Mouse (Mus musculus) forebrain, embryonic 11.5 days (tissue): ENCODE results near the gene Olfr1222. TPM values are rescaled to one million over a fixed set of nuclear protein-coding genes. Genes with fewer than 3 reads are reported as not detected.

Experiments
- ATAC-seq: fragments of 200-750 bp; cut with Nextera tagmentation; replicated peaks from 2 replicates; pipeline ENCODE4 v1.8.0; 2017; ENCODE audit warnings: moderate TSS enrichment; ENCODE audit not compliant: low FRiP score
- DNase-seq: peaks from one replicate; pipeline ENCODE4 v3.0.0-alpha.2; 2017; ENCODE audit warnings: low spot score
- H3K27ac ChIP-seq: fragments of 300-500 bp; sonication (generic); 2 replicates; pipeline ENCODE4 v1.5.1; 2014; ENCODE audit warnings: low read depth, low read length
- H3K27me3 ChIP-seq: fragments of 300-500 bp; sonication (generic); 2 replicates; pipeline ENCODE4 v1.6.1; 2014; ENCODE audit warnings: mild to moderate bottlenecking, low read length, mixed read lengths; ENCODE audit not compliant: control insufficient read depth, insufficient read depth
- H3K36me3 ChIP-seq: fragments of 300-500 bp; sonication (generic); 2 replicates; pipeline ENCODE4 v1.6.1; 2014; ENCODE audit warnings: mild to moderate bottlenecking, low read length, moderate library complexity, mixed read lengths; ENCODE audit not compliant: control insufficient read depth, insufficient read depth
- H3K4me1 ChIP-seq: fragments of 300-500 bp; sonication (generic); replicated peaks from 2 replicates; pipeline ENCODE4 v1.6.1; 2014; ENCODE audit warnings: low read length, mixed read lengths; ENCODE audit not compliant: control insufficient read depth, insufficient read depth
- H3K4me2 ChIP-seq: fragments of 300-500 bp; sonication (generic); 2 replicates; pipeline ENCODE4 v1.6.1; 2014; ENCODE audit warnings: low read depth, mild to moderate bottlenecking, low read length, moderate library complexity, mixed read lengths; ENCODE audit not compliant: severe bottlenecking
- H3K4me3 ChIP-seq: fragments of 300-500 bp; sonication (generic); 2 replicates; pipeline ENCODE4 v1.5.1; 2014; ENCODE audit warnings: low read depth, low read length
- H3K9ac ChIP-seq: fragments of 300-500 bp; sonication (generic); 2 replicates; pipeline ENCODE4 v1.6.1; 2014; ENCODE audit warnings: low read length
- H3K9me3 ChIP-seq: fragments of 300-500 bp; sonication (generic); 2 replicates; pipeline ENCODE4 v1.6.1; 2016; ENCODE audit warnings: low read length, mixed read lengths; ENCODE audit not compliant: control insufficient read depth
- WGBS: fragments of 180-500 bp; shearing (Covaris S2); extraction: QIAGEN DNeasy Blood & Tissue Kit; methylation state at CpG from one replicate; pipeline ENCODE4 v1.1.7; 2014; 5-methylcytosine and 5-hydroxymethylcytosine counted together
- polyA plus RNA-seq: library from polyadenylated mRNA; unstranded; fragments of >200 nt; fragmentation: Nextera tagmentation; extraction: Ambion mirVana; gene quantifications from 2 replicates; pipeline ENCODE4 v1.2.1, GENCODE M21; 2014

Olfr1222 gene
- polyA plus RNA-seq, 1 experiment from 2014 or later: not detected

GRCm38 (mm10) chr2:89083413-89083812 is 49.4 kb downstream of the Olfr1222 start, which contains the start of gene Olfr1219:
TSS of gene Olfr1219 (minus strand) at chr2:89083513.
- ATAC-seq: no peak
- Histone ChIP-seq H3K27ac (no peak within 1 kb of the TSS), H3K9me3 (no peaks in the 10 kb centered on the region), H3K9ac (no peak within 1 kb of the TSS), H3K4me1 (no peaks in the 10 kb centered on the region), H3K36me3 (no peaks in the 10 kb centered on the region), H3K4me3 (no peak within 1 kb of the TSS), H3K4me2 (no peak within 1 kb of the TSS), H3K27me3 (no peaks in the 10 kb centered on the region)
- WGBS: 66% methylated on average over 1 of the region's 1 CpGs
- no peak for DNase-seq

- H3K27me3 ChIP-seq: no peaks in the 10 kb centered on the region
- no peak for ATAC-seq
- H3K9me3 ChIP-seq: no peaks in the 10 kb centered on the region
- H3K4me2 ChIP-seq: no peak overlapping the region
- H3K36me3 ChIP-seq: no peaks in the 10 kb centered on the region
- H3K27ac ChIP-seq: no peak overlapping the region
- DNase-seq: no peak
- no peak overlapping the region for H3K9ac ChIP-seq
- H3K4me1 ChIP-seq: no peaks in the 10 kb centered on the region
- H3K4me3 ChIP-seq: no peak overlapping the region
Observed at GRCm38 (mm10) chr2:89081487-89081886, 51.4 kb downstream of the Olfr1222 start.

Other genes with a start within 250 kb of the Olfr1222 start
- not detected in 2 replicates for gene Olfr1208, start 230.7 kb downstream of the Olfr1222 start, polyA plus RNA-seq
- not detected in 2 replicates for gene Olfr1209, start 217.9 kb downstream of the Olfr1222 start, polyA plus RNA-seq
- not detected in 2 replicates for gene Olfr1211, start 194.9 kb downstream of the Olfr1222 start, polyA plus RNA-seq
- gene Olfr1212, start 179.1 kb downstream of the Olfr1222 start, polyA plus RNA-seq: not detected in 2 replicates
- gene Gm13762, start 152.8 kb downstream of the Olfr1222 start, polyA plus RNA-seq: not detected in 2 replicates
- not detected in 2 replicates for gene Olfr1214, start 140.4 kb downstream of the Olfr1222 start, polyA plus RNA-seq
- not detected in 2 replicates for gene Olfr1215, start 126.1 kb downstream of the Olfr1222 start, polyA plus RNA-seq
- not detected in 2 replicates for gene Olfr1216, start 114.7 kb downstream of the Olfr1222 start, polyA plus RNA-seq
- gene Olfr1217, start 101.0 kb downstream of the Olfr1222 start, polyA plus RNA-seq: not detected in 2 replicates
- not detected in 2 replicates for gene Olfr1218, start 71.9 kb downstream of the Olfr1222 start, polyA plus RNA-seq
- gene Olfr1219, start 49.5 kb downstream of the Olfr1222 start, polyA plus RNA-seq: not detected in 2 replicates
- not detected in 2 replicates for gene Olfr1220, start 26.2 kb downstream of the Olfr1222 start, polyA plus RNA-seq
- not detected in 2 replicates for gene Olfr1221, start 15.8 kb downstream of the Olfr1222 start, polyA plus RNA-seq
- gene Olfr1223, start 18.5 kb upstream of the Olfr1222 start, polyA plus RNA-seq: not detected in 2 replicates
- gene Olfr1224-ps1, start 31.0 kb upstream of the Olfr1222 start, polyA plus RNA-seq: not detected in 2 replicates
- not detected in 2 replicates for gene Olfr1225, start 41.6 kb upstream of the Olfr1222 start, polyA plus RNA-seq
- gene Olfr1226, start 67.0 kb upstream of the Olfr1222 start, polyA plus RNA-seq: not detected in 2 replicates
- gene Olfr1228, start 121.0 kb upstream of the Olfr1222 start, polyA plus RNA-seq: not detected in 2 replicates
- gene Olfr1229, start 155.0 kb upstream of the Olfr1222 start, polyA plus RNA-seq: not detected in 2 replicates
- gene Olfr1230, start 164.2 kb upstream of the Olfr1222 start, polyA plus RNA-seq: not detected in 2 replicates
- gene Olfr1231, start 174.0 kb upstream of the Olfr1222 start, polyA plus RNA-seq: not detected in 2 replicates
- not detected in 2 replicates for gene Olfr1232, start 196.6 kb upstream of the Olfr1222 start, polyA plus RNA-seq
- not detected in 2 replicates for gene Olfr1233, start 209.3 kb upstream of the Olfr1222 start, polyA plus RNA-seq
- gene Olfr1234, start 231.8 kb upstream of the Olfr1222 start, polyA plus RNA-seq: not detected in 2 replicates